Mouse (Mus musculus): ENCODE results near the gene Dpt.

DNA sequence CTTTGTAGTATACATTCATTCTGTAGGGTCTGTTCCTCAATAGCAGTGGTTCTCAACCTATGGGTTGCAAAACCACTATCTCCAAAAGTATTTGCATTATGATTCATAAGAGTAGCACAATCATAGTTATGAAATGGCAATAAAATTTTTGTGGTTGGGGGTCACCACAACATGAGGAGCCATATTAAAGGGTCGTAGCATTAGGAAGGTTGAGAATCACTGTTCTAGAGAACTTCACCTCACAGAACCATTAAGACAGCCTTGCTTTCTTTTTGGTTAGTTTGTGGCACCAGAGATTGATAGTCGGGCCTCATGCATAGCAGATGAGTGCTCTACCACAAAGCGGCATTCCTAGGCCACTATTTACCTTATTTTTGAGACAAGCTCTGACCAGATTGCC lies 68.2 kb downstream of the Dpt start:
- no peak for TF ChIP-seq CTCF (conservative IDR thresholded peaks at IDR 0.05; ENCODE audit: low read length)
- no peak for TF ChIP-seq NANOG (IDR thresholded peaks at IDR 0.05; ENCODE audit: borderline replicate concordance, low read length)
- no peak for TF ChIP-seq POU5F1 (IDR thresholded peaks at IDR 0.05; ENCODE audit: borderline replicate concordance, low read length)

Data from E14TG2a.4 (cell line).